Mouse (Mus musculus) thymus, adult 2 months (tissue): Measurements from ENCODE around the gene Stat6.
"Not testable (repeated sequence)": the region's sequence is repeated elsewhere in the genome, so short reads cannot be mapped to it uniquely, and the experiment has no call there.

Experiments
- CTCF ChIP-seq: fragments of 200-500 bp; IDR thresholded peaks from 2 replicates; pipeline ENCODE4 v1.5.1; 2012; ENCODE audit warnings: mild to moderate bottlenecking, control low read depth, low read length, moderate library complexity, borderline replicate concordance; ENCODE audit not compliant: control insufficient read depth, poor library complexity, insufficient read depth; ENCODE audit errors: extremely low read depth
- POLR2A ChIP-seq: fragments of 200-500 bp; IDR thresholded peaks from 2 replicates; pipeline ENCODE4 v1.6.1; 2012; ENCODE audit warnings: mild to moderate bottlenecking, low read length, control low read depth, moderate library complexity; ENCODE audit not compliant: control insufficient read depth, poor library complexity, insufficient read depth; ENCODE audit errors: extremely low read depth

DNA sequence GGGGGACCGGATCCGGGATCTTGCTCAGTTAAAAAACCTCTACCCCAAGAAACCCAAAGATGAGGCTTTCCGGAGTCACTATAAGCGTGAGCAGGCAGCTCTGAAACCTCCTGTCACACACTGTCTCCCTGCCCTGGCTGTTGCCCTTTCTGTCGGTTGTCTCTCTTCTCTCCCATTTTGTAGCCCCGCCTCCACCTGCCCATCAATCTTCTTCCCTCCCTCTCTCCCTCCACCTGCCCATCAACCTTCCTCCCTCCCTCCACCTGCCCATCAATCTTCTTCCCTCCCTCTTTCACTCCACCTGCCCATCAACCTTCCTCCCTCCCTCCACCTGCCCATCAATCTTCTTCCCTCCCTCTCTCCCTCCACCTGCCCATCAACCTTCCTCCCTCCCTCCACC is 14.8 kb downstream of the Stat6 start:
- TF ChIP-seq CTCF, POLR2A: not testable (repeated sequence)
